ENCODE assay signal across 12 mouse cellular contexts in the genomic region with DNA sequence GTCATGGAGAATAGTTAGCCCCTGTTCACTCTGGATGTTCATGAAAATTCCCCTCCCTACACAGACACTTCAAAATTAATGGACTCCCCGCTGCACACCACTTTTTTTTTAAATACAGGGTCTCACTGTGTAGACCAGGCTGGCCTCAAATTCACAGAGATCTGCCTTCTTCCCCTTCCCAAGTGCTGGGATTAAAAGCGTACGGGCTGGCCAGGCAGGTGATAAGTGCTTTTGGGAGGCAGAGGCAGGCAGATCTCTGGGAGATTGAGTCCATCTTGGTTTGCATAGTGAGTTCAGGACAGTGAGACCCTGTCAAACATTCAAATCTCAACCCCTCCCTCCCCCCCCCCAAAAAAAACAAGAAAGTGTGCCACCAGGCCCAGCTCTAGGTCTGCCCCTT. TPM values are rescaled to one million over a fixed set of nuclear protein-coding genes. Genes with fewer than 3 reads are reported as not detected.
DNase-seq lines count a peak whose midpoint lies in the region; ATAC-seq and TF ChIP-seq lines count a peak whose summit lies in the region.
"Had no signal": no experiment of that assay in that cellular context is flagged by ENCODE, and none has a peak within 500 bp of the region (broad histone marks: within the 10 kb centered on the region; RNA-seq: fewer than 3 reads in every experiment).

No protein-coding gene starts in this region.

- peaks cover under 1% of the 10 kb centered on the region; the same call in 1 of the 2 replicates for H3K4me1 ChIP-seq in kidney, adult 2 months (ENCODE audit: control insufficient read depth, insufficient read depth, low read length)
- peaks cover 12% of the 10 kb centered on the region; the same call in 1 of the 2 replicates for H3K4me1 ChIP-seq in kidney, embryonic 14.5 days (ENCODE audit: control insufficient read depth, insufficient read depth, low read length)
- peaks cover 39% of the 10 kb centered on the region for H3K4me1 ChIP-seq in neural tube, embryonic 13.5 days (replicated peaks)

- H3K27ac ChIP-seq in kidney, adult 2 months (ENCODE audit: insufficient read depth, low read depth, low read length), result peak overlapping the region; percentile 24
- H3K27ac ChIP-seq in kidney, embryonic 14.5 days (ENCODE audit: low read depth, low read length), result no peak overlapping the region
- H3K27ac ChIP-seq in neural tube, embryonic 13.5 days (replicated peaks), result no peak overlapping the region
- H3K27ac ChIP-seq: embryonic facial prominence, embryonic 13.5 days; limb, embryonic 12.5 days; midbrain, embryonic 12.5 days had no signal

- DNase-seq in heart, adult 11 months, result peak; percentile 89
- DNase-seq in heart, postnatal 14 days, result no peak
- DNase-seq in kidney, adult 2 months, result no peak
- no peak for DNase-seq in neural tube, embryonic 10.5 days (ENCODE audit: extremely low spot score, low spot score)
- no peak for DNase-seq in left cerebral cortex, postnatal 4 days
- no peak for DNase-seq in frontal cortex, adult 2 months (ENCODE audit: extremely low spot score in 1 of 2, low spot score in 1 of 2)
- DNase-seq: cerebellum, postnatal 10 days had no signal

- no peaks in the 10 kb centered on the region for H3K27me3 ChIP-seq in kidney, adult 2 months (replicated peaks; ENCODE audit: control insufficient read depth, insufficient read depth, low read length)
- H3K27me3 ChIP-seq in kidney, embryonic 14.5 days (ENCODE audit: control insufficient read depth, insufficient read depth, low read length), result no peaks in the 10 kb centered on the region
- peaks cover 12% of the 10 kb centered on the region for H3K27me3 ChIP-seq in neural tube, embryonic 13.5 days

- ATAC-seq in kidney, embryonic 14.5 days (ENCODE audit: low FRiP score, low TSS enrichment), result no peak
- no peak for ATAC-seq in neural tube, embryonic 13.5 days (ENCODE audit: low read depth)

- TF ChIP-seq CTCF in kidney, adult 2 months (conservative IDR thresholded peaks at IDR 0.05; ENCODE audit: insufficient read depth, insufficient read length, low read depth, low read length), result no peak

- no peaks in the 10 kb centered on the region for H3K9me3 ChIP-seq in kidney, embryonic 14.5 days (ENCODE audit: control insufficient read depth, low read length)
- no peaks in the 10 kb centered on the region for H3K9me3 ChIP-seq in neural tube, embryonic 13.5 days
- H3K9me3 ChIP-seq: embryonic facial prominence, embryonic 13.5 days; limb, embryonic 12.5 days; midbrain, embryonic 12.5 days had no signal

- TF ChIP-seq POLR2A in kidney, adult 2 months (IDR thresholded peaks at IDR 0.05; ENCODE audit: low read depth, low read length), result no peak

- intact Hi-C loops in heart, postnatal 14 days (cut with DNase I), result loop anchor here (5.0 kb wide), 1 partner anchor 94 kb away; a partner anchor contains a TSS
- intact Hi-C loops in left cerebral cortex, postnatal 4 days (cut with DNase I), result loop anchor here (5.0 kb wide), 1 partner anchor 34 kb away; no protein-coding TSS in a partner anchor

- H3K4me2 ChIP-seq in kidney, embryonic 14.5 days (replicated peaks; ENCODE audit: low read depth, low read length), result no peak overlapping the region; the same call in 1 of the 2 replicates
- peak overlapping the region; percentile 82 for H3K4me2 ChIP-seq in neural tube, embryonic 13.5 days

- no peaks in the 10 kb centered on the region for H3K36me3 ChIP-seq in kidney, adult 2 months (ENCODE audit: control insufficient read depth, insufficient read depth, low read length)
- peaks cover 8% of the 10 kb centered on the region for H3K36me3 ChIP-seq in kidney, embryonic 14.5 days (ENCODE audit: control insufficient read depth, insufficient read depth, low read length)
- H3K36me3 ChIP-seq in neural tube, embryonic 13.5 days, result peaks cover 5% of the 10 kb centered on the region
- H3K36me3 ChIP-seq: midbrain, embryonic 12.5 days had no signal

- 73% methylated on average over 3 of the region's 3 CpGs for WGBS in kidney, adult 2 months
- 96% methylated on average over 3 of the region's 3 CpGs for WGBS in kidney, embryonic 14.5 days
- WGBS in neural tube, embryonic 13.5 days, result 93% methylated on average over 3 of the region's 3 CpGs

- no peak overlapping the region for H3K9ac ChIP-seq in kidney, embryonic 14.5 days (ENCODE audit: low read depth, low read length)
- H3K9ac ChIP-seq in neural tube, embryonic 13.5 days, result peak overlapping the region; percentile 44; the same call in 1 of the 2 replicates
- H3K9ac ChIP-seq: midbrain, embryonic 12.5 days had no signal

- H3K4me3 ChIP-seq in kidney, adult 2 months (ENCODE audit: insufficient read depth, low read depth, low read length), result no peak overlapping the region
- no peak overlapping the region for H3K4me3 ChIP-seq in kidney, embryonic 14.5 days (ENCODE audit: low read length)
- H3K4me3 ChIP-seq in neural tube, embryonic 13.5 days, result no peak overlapping the region
- H3K4me3 ChIP-seq: limb, embryonic 12.5 days had no signal

RNA-seq across cellular contexts. Expression of a gene that starts 1.7 kb away (rescaled TPM):
- 10 to 100 TPM in 1 of 2 experiments, 1 to 10 TPM in 1; 9.9 to 12.0 TPM for total RNA-seq in heart, postnatal 14 days (2021)
- 12.0 and 12.2 TPM in 2 replicates for polyA plus RNA-seq in kidney, adult 2 months (2012; rRNA removed)
- 10.5 and 10.8 TPM in 2 replicates for polyA plus RNA-seq in kidney, embryonic 14.5 days (2014; fragmentation: Nextera tagmentation; extraction: Ambion mirVana)
- 11.8 and 13.5 TPM in 2 replicates for polyA plus RNA-seq in neural tube, embryonic 13.5 days (2015; fragmentation: Nextera tagmentation; extraction: Ambion mirVana)
- 10 to 100 TPM; 11.2 to 14.2 TPM for total RNA-seq in left cerebral cortex, postnatal 4 days (2021)
- polyA plus RNA-seq in frontal cortex, adult 2 months (2012; rRNA removed), result 7.7 and 9.1 TPM in 2 replicates

RNA-seq across cellular contexts. Expression of a gene that starts 10.2 kb away (rescaled TPM):
- total RNA-seq in heart, postnatal 14 days (2021), result 100 to 1,000 TPM; 101 TPM
- polyA plus RNA-seq in kidney, adult 2 months (2012; rRNA removed), result 71.5 and 79.7 TPM in 2 replicates
- 132 and 167 TPM in 2 replicates for polyA plus RNA-seq in kidney, embryonic 14.5 days (2014; fragmentation: Nextera tagmentation; extraction: Ambion mirVana)
- polyA plus RNA-seq in neural tube, embryonic 13.5 days (2015; fragmentation: Nextera tagmentation; extraction: Ambion mirVana), result 117 and 135 TPM in 2 replicates
- total RNA-seq in left cerebral cortex, postnatal 4 days (2021), result 10 to 100 TPM; 76.1 to 84.1 TPM
- polyA plus RNA-seq in frontal cortex, adult 2 months (2012; rRNA removed), result 106 and 118 TPM in 2 replicates

RNA-seq across cellular contexts. Expression of a gene that starts 29.0 kb away (rescaled TPM):
- under 1 TPM; 0.79 to 0.93 TPM for total RNA-seq in heart, postnatal 14 days (2021)
- polyA plus RNA-seq in kidney, adult 2 months (2012; rRNA removed), result 0.52 and 0.73 TPM in 2 replicates
- polyA plus RNA-seq in kidney, embryonic 14.5 days (2014; fragmentation: Nextera tagmentation; extraction: Ambion mirVana), result 2.9 and 4.0 TPM in 2 replicates
- 11.1 and 11.4 TPM in 2 replicates for polyA plus RNA-seq in neural tube, embryonic 13.5 days (2015; fragmentation: Nextera tagmentation; extraction: Ambion mirVana)
- total RNA-seq in left cerebral cortex, postnatal 4 days (2021), result 10 to 100 TPM; 10.2 to 11.7 TPM
- 4.6 and 4.9 TPM in 2 replicates for polyA plus RNA-seq in frontal cortex, adult 2 months (2012; rRNA removed)

RNA-seq across cellular contexts. Expression of a gene that starts 41.0 kb away (rescaled TPM):
- 10 to 100 TPM; 12.3 to 14.2 TPM for total RNA-seq in heart, postnatal 14 days (2021)
- 24.9 and 26.2 TPM in 2 replicates for polyA plus RNA-seq in kidney, adult 2 months (2012; rRNA removed)
- 74.2 and 95.3 TPM in 2 replicates for polyA plus RNA-seq in kidney, embryonic 14.5 days (2014; fragmentation: Nextera tagmentation; extraction: Ambion mirVana)
- 20.8 and 24.8 TPM in 2 replicates for polyA plus RNA-seq in neural tube, embryonic 13.5 days (2015; fragmentation: Nextera tagmentation; extraction: Ambion mirVana)
- total RNA-seq in left cerebral cortex, postnatal 4 days (2021), result 10 to 100 TPM; 14.3 to 16.4 TPM
- 14.2 and 14.3 TPM in 2 replicates for polyA plus RNA-seq in frontal cortex, adult 2 months (2012; rRNA removed)

RNA-seq across cellular contexts. Expression of a gene that starts 45.4 kb away (rescaled TPM):
- total RNA-seq in heart, postnatal 14 days (2021), result 1 to 10 TPM; 3.3 to 4.5 TPM
- polyA plus RNA-seq in kidney, adult 2 months (2012; rRNA removed), result 52.7 and 63.4 TPM in 2 replicates
- 3.3 and 3.5 TPM in 2 replicates for polyA plus RNA-seq in kidney, embryonic 14.5 days (2014; fragmentation: Nextera tagmentation; extraction: Ambion mirVana)
- polyA plus RNA-seq in neural tube, embryonic 13.5 days (2015; fragmentation: Nextera tagmentation; extraction: Ambion mirVana), result 1.6 and 2.3 TPM in 2 replicates
- total RNA-seq in left cerebral cortex, postnatal 4 days (2021), result 1 to 10 TPM; 1.4 to 2.0 TPM
- polyA plus RNA-seq in frontal cortex, adult 2 months (2012; rRNA removed), result 7.8 and 8.7 TPM in 2 replicates
